Mouse (Mus musculus) brain, adult 2 months (tissue): ENCODE measurements around the gene Epdr1.
"Not testable (repeated sequence)": the region's sequence is repeated elsewhere in the genome, so short reads cannot be mapped to it uniquely, and the experiment has no call there.

Source experiments
- DNase-seq: peaks from one replicate; pipeline ENCODE4 v3.0.0; 2011; ENCODE audit warnings: low read depth, low spot score

Gene Epdr1

DNA sequence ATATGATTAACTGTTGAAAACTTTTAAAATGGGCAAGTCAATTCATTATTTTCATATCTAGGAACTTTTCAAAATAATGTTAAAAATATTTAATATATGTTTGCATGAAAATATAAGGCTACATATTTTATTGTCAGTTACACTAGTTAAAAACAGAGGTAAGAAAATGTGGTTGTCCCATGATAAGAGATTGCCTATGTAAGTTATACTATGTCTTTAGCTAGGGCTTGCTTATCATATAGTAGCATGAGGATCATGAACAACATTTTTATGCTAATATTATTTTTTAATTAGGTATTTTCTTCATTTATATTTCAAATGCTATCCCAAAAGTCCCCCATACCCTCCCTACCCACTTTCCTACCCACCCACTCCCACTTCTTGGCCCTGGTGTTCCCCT lies 14.8 kb downstream of the Epdr1 start:
- no peak for DNase-seq

DNA sequence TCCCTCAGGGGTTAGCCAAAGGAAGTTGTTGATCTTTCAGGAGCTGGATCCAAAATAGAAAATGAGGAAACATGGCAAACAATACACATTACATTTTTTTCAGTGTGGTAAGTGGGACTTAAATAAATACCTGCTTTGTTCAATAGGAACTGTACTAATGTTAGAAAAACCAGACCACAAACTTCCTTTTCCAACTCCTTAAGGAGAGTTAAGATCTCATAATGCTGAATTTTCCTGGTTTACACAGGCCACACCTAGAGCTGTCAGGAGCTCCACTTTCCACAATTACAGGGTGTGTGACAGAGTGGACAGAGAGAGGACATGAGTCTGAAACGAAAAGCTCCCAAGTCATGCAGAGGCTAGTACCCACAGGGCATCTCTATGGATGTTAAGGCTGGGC lies 16.0 kb downstream of the Epdr1 start:
- no peak for DNase-seq

DNA sequence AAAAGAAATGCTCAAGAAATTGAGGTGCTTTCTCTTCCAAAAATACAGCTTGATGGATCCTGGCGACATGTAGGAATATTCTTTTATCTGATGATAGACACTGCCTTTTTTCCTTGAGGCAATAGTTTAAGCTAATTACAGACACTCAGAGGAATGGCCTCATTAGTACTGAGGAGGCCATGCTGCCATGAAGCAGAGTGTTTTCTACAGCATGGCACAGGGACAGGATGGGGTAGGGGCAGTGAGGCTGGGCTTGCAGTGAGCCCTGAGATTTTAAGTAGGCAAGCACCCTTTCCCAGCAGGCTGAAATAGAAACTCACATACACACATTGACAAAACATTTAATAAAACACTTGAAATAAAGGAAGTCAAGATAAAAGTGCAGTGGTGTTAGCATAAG lies 17.2 kb downstream of the Epdr1 start:
- DNase-seq: no peak

DNA sequence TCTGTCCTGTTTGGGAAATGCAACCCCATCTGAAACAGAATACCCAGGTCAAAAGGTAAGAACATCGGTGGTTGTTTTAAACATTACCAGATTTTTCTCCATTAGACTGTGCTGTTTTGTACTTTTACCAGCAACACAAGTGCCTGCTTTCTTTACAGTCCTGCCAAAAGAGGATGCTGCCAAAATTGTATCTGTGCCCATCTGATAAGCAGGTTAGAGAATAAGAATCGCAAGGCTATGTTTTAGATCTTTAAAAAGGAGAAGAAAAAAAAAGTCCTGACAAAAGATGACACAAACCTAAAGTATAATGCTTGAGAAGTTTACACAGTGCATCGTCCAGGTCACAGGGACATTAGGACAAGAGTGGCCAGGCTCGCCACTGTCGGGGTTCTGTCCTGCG lies 20.5 kb downstream of the Epdr1 start:
- DNase-seq: peak; percentile 48

DNA sequence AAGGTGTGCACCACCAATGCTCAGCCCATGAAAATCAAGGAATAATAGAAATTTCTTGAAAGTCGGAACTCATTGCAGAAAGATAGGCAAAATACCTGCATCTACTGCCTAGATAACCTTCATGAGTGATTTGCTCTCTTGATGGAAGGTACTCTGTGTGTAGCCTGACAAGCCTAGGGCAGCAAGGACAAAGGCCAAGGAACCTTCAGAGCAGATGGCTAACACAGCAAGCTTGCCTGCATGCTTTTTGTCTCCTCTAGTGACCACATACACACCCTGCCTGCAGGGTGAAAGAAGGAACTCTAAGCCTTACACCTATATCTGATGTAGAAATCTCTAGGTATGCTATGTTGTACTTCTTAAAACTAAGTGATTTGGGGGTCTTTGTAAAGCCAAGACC lies 24.6 kb downstream of the Epdr1 start:
- DNase-seq: peak; percentile 84

DNA sequence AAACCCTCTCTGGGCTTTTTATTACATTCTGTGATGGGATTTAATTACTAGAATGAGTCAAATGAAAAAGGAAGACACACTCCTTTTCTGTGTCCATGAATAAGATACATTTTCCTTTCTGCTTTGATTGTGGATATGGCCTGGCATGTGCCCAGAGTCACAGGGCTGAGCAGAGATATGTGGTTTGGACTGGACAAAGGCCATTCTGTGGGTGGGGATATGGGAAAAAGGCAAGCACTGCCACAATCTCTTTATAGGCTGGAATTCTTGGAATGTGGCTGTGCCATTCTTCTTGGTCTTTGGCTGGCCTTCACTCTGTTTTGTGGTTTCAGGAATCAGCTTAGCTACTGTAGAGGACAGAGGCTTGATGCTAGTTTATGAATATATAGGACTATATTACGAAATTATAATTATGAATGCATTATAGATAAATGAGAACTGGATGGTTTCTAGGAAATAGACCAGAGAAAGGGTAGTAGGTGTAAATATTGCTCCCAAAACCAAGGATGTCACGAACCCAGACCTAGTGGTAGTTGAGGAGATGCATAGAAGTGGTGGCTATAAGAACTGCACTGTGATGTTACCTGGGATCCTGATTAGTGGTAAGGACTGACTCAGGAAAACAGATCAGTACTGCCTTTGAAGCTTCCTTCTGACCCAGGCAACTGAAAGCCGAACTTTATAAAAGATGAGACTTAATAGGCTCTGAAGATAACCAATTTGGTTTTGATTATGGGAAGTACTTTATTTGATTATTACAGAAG lies 28.5 kb downstream of the Epdr1 start:
- DNase-seq: no peak

DNA sequence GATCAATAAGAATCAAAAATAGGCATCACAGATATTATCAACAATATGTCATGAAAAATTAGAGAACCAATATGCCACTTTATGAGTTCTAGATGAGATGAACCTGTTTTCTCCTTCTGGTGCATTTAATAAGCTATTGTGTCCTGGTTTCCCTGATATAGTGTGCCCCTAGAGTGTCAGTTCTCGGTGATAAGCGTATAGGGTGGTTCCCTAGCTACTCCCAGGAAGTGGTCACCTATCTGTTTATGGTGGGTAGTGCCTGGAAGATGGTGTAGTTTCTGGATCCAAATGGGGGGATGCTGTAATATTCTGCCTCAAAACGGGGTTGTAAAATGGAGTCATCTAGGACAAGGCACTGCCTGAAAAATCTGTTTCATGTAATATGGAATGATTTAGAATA lies 43.8 kb downstream of the Epdr1 start:
- no peak for DNase-seq

DNA sequence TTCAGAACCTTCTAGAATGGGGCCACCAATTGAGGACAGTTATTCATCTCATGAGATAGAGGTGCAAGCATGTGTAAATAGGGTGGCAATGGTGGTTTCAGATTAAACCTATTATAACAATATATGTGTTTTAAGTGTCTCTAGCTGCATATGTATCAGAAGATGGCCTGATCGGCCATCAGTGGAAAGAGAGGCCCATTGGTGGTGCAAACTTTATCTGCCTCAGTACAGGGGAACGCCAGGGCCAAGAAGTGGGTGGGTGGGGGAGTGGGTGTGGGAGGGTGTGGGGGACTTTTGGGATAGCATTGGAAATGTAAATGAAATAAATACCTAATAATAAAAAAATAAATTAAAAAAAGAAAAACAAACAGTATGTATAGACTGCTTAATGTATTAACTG lies 45.0 kb downstream of the Epdr1 start:
- not testable (repeated sequence) for DNase-seq

DNA sequence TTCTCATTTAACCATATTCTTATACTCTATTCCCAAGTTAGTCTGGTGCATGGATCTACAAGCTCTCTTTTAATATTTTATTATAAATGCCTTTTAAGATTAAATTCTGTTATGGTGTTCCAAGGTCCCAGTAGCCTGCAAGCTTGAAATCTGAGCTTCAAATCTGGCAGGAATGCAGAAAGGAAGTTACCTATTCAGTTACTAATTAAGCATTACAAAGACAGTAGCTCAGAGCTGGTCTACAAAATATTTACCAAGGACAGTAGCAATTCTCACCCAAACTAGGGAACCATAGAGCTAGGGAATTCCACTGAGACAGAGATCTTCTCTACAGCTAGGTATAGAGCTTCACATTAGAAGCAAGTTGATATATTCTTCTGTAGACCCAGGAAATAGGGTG lies 49.6 kb downstream of the Epdr1 start:
- not testable (repeated sequence) for DNase-seq

DNA sequence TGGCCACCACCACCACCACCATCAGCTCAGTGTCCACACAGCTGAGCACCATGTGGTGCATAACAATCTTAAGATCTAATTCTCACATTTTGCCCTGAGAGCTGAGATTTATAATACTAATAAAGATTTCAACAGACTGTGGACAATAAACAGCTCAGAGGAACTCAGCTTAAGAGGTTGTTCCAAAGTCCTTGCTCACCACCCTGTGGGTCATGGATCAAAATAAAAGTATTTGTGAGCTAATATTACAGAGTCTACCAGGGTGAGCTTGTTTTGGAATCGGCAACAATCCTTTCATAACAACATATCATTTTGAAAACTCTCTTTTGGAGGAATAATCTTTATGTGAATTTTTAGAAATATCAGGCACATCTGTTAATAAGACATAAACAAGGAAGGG lies 57.2 kb downstream of the Epdr1 start:
- no peak for DNase-seq

DNA sequence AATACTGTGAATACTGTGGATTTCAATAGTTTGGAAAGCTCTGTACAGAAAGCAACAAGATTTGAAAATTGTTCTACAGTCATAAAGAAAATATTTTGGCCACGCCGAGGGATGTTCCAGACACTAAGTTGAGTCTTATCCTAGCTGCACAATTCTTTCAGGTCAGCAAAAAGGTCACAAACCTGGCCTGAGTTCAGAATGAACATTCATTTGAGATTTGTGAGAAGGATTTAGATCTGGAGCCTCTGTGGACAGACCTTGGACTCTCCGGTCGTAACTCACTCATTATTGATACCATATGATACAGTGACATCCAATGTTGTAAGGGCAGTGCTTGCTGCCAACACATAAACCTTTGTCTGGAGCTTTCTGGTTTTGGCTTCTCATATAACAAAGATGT lies 64.3 kb downstream of the Epdr1 start:
- no peak for DNase-seq
